Mouse (Mus musculus): Measurements from ENCODE around the gene Slc7a11.
A peak's percentile ranks its signal among the peaks of the same experiment; 100 is the strongest.

- peak; percentile 91 for TF ChIP-seq USF1 (IDR thresholded peaks at IDR 0.05; ENCODE audit: low read depth)
- TF ChIP-seq CEBPB (IDR thresholded peaks at IDR 0.05; ENCODE audit: insufficient read depth, poor library complexity, severe bottlenecking), result no peak
- no peak for TF ChIP-seq POLR2A (IDR thresholded peaks at IDR 0.05; ENCODE audit: insufficient read length, low read depth)
- no peak for TF ChIP-seq POLR2AphosphoS2 (IDR thresholded peaks at IDR 0.05; ENCODE audit: insufficient read length, low read depth)
- TF ChIP-seq MYOG (IDR thresholded peaks at IDR 0.05; ENCODE audit: control insufficient read depth in 1 of 3, insufficient read depth in 1 of 3, insufficient read length in 2 of 3, low read depth in 2 of 3), result no peak
- TF ChIP-seq MYOD1 (IDR thresholded peaks at IDR 0.05; ENCODE audit: control insufficient read depth in 1 of 3, insufficient read length in 2 of 3, low read depth in 2 of 3), result no peak
- TF ChIP-seq E2F4 (IDR thresholded peaks at IDR 0.05; ENCODE audit: insufficient read depth), result no peak
- TF ChIP-seq TCF12 (IDR thresholded peaks at IDR 0.05; ENCODE audit: insufficient read depth, poor library complexity, severe bottlenecking), result no peak
- TF ChIP-seq MAX (IDR thresholded peaks at IDR 0.05; ENCODE audit: low read depth), result no peak
- no peak for TF ChIP-seq SRF (IDR thresholded peaks at IDR 0.05; ENCODE audit: control insufficient read depth, insufficient read length, low read depth)
- TF ChIP-seq REST (IDR thresholded peaks at IDR 0.05; ENCODE audit: insufficient read depth, insufficient read length), result no peak
These were observed 469.4 kb downstream of the Slc7a11 start for GRCm38 (mm10) chr3:49973994-49974393.
